Mouse (Mus musculus) stomach, postnatal 0 days (tissue): ENCODE data around the gene Vwa1.

Experiments
- CTCF ChIP-seq: IDR thresholded peaks from 2 replicates; pipeline ENCODE4 v1.5.1; 2016; ENCODE audit warnings: antibody characterized with exemption, low read depth, mild to moderate bottlenecking, moderate library complexity
- EP300 ChIP-seq: optimal IDR thresholded peaks from 2 replicates; pipeline ENCODE3; 2016; ENCODE audit warnings: antibody characterized with exemption

- no peak for TF ChIP-seq CTCF
- TF ChIP-seq EP300: no peak
Observed at GRCm38 (mm10) chr4:155779498-155779897, 5.0 kb upstream of the Vwa1 start.
